Mouse (Mus musculus): Measurements from ENCODE around the gene Htr2c.

Gene Htr2c

GRCm38 (mm10) chrX:146962258-146962913, at the start of gene Htr2c:
Gene Htr2c, plus strand, starts transcription at chrX:146962513.
- DNase-seq (ENCODE audit: low spot score in 2 of 2) = no peak

GRCm38 (mm10) chrX:146928251-146928650, 34.1 kb upstream of the Htr2c start:
- DNase-seq (ENCODE audit: low spot score in 2 of 2) = no peak

DNA sequence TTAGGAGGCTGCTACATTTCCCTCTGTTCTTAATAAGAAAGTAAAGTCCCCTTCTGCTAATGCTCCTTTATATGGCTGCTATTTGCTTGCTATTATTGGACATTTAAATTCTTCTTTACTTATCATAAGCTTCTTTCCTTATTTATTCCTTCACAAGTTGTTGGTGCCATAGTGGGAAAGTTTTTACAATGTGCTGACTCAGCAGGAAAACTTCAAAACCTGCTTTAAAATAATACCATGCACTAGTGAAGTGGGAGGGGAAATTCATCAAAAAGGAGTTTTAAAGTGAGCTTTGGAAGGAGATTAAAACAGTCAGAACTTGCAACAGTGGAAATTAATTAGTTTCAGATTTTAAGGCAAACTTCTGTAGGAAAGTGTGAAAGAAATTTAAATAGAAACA, 26.0 kb upstream of the Htr2c start:
- no peak for DNase-seq (ENCODE audit: low spot score in 2 of 2)

- DNase-seq (ENCODE audit: low spot score in 2 of 2) = no peak
These were observed 16.0 kb upstream of the Htr2c start for GRCm38 (mm10) chrX:146946216-146946886.

GRCm38 (mm10) chrX:146946996-146947395, 15.3 kb upstream of the Htr2c start:
- no peak for DNase-seq (ENCODE audit: low spot score in 2 of 2)

- DNase-seq (ENCODE audit: low spot score in 2 of 2) = no peak
These were observed 3.7 kb upstream of the Htr2c start for GRCm38 (mm10) chrX:146958608-146959007.

- no peak for DNase-seq (ENCODE audit: low spot score in 2 of 2)
These were observed 2.4 kb upstream of the Htr2c start for GRCm38 (mm10) chrX:146959960-146960359.

DNA sequence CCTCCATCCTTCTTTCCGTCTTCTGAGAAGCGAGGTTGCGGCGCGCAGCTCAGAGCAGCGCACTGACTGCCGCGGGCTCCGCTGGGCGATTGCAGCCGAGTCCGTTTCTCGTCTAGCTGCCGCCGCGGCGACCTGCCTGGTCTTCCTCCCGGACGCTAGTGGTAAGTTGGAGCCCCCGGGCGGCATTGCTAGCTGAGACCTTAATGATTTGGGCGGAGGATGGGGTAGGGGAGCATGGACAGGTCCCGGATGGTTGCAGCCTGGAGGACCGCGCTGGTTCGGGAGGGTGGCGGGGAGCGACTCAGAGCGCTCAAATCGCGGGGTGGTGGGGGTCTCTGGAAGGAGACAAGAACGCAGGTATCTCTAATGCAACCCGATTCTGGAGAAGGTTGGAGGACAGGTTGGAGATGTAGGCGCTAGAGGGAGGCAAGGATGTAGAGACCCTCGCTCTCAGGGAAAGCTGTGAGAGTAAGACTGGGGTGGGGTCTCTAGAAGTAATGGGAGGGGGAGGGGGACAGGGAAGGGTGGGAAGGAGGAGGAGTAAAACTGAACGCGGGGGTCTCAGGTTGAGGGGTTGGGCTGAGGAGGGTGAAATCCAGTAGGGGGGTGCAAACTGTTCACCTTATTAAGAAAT, 718 bp downstream of the Htr2c start:
- no peak for DNase-seq (ENCODE audit: low spot score in 2 of 2)

DNA sequence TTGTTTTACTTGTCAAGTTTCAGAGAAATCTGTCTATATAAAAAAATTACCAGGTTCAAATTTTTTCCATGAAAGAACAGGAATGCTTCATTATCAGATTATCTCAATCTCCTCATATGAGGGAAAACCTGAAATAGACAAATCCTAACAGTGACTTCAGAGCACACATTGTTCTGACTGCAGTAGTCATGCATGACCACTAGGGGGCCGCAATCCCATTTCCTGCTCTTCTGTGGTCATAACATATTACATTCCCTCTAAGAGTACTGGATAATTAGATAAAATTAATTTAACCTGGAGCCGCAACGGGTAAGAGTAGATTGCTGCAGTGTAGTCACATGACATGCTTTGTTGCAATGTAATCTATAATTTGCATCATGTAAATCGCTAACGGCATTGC, 17.6 kb downstream of the Htr2c start:
- DNase-seq (ENCODE audit: low spot score in 2 of 2) = no peak

- DNase-seq (ENCODE audit: low spot score in 2 of 2) = no peak
These were observed 93.4 kb downstream of the Htr2c start for GRCm38 (mm10) chrX:147055730-147056129.

DNA sequence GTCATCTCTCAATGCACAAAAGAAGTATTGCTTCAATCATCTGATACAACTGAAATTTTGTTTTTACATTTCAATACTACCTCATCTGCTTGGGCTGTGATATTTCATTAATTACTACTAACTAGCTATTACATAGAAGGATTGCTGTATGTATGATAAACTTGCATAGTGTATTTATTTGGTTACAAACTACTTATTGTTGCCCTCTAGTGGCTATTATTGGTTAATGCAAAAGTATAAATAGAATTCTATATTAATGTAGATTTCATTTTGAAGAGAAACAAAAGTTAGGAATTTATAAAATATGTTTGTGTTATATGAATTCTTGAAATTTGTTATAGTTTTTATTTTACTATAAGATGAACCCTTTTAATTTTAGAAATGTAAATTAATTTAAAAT, 109.3 kb downstream of the Htr2c start:
- no peak for DNase-seq (ENCODE audit: low spot score in 2 of 2)

DNA sequence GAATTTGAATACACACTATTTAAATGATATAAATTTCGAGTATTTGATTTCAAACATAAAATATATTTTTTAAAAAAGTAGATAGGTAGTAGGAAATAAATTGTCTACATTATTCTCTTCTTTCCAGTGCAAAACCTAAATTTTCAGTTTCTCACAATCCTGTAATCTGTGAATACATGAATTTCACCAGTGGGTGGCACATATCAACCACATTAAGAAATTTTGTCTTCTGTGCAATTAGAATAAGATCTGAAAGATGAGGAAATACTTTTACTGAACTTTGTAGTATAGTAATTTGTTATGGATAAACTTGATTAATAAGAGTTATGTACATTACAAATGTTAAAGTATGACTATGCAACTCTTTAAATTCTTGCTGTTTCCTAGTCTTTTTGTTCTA, 156.8 kb downstream of the Htr2c start:
- DNase-seq (ENCODE audit: low spot score in 2 of 2) = no peak

DNA sequence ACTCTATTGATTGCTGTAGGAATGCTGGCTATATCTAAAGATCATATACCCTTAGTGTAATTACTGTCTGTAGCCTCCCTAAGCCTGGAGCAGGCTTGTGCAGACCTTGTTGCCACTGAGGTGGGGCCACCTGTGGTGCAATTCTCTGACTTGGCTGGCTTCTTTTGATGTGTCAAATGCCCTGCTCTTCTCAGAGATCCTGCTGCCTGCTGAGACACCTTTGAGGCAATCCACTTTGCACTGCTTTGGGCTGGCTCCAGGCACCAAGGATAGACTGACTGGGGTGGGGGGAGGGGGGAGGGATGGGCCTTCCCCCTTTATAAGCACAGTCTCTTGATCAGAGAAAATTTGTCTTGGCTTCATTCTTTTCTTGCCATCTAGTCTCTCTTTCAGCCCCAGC, 252.9 kb downstream of the Htr2c start:
- no peak for DNase-seq (ENCODE audit: low spot score in 2 of 2)

DNA sequence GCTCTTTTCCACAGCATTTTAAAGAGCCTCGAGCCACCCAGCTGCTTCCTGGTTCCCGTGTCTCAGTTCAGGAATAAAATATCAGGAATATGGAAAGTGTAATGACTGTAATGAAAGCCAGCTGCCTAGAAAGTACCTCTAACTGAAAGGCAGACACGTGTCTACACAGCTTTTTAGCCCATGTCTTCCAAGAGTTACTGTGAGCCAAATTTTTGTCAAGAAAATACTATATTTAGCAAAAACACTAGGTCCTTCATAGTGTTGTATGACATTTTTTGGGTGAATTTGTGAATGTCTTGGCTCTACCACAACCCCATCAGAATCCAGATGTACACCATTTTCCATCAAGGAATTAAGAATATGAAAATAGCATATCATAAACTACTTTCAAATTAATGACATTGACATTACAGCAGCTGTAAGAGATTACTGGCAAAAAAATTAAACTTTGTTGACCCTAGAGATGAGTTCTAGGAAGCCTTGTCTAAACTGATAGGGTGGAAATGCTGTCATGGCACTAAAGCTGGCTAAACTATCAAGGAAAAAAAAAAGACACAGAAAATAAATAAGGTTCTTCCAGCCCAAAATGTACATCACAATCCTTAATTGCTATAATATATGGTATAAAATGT, 255.2 kb downstream of the Htr2c start:
- DNase-seq (ENCODE audit: low spot score in 2 of 2) = no peak

- no peak for DNase-seq (ENCODE audit: low spot score in 2 of 2)
These were observed 276.7 kb downstream of the Htr2c start for GRCm38 (mm10) chrX:147238806-147239542.

All from heart, adult 9 months (tissue).